Mouse (Mus musculus): ENCODE results near the gene Meis1.

- TF ChIP-seq POLR2A (IDR thresholded peaks at IDR 0.05; ENCODE audit: low read depth, low read length) (no peak), CTCF (IDR thresholded peaks at IDR 0.05; ENCODE audit: borderline replicate concordance, insufficient read depth, low read length) (no peak)
Measured at GRCm38 (mm10) chr11:18876886-18877625, 141.7 kb downstream of the Meis1 start.

All from embryonic fibroblast, embryonic 13.5 days (primary cell).